9 mouse cellular contexts compared by ENCODE assay signal in the genomic region with DNA sequence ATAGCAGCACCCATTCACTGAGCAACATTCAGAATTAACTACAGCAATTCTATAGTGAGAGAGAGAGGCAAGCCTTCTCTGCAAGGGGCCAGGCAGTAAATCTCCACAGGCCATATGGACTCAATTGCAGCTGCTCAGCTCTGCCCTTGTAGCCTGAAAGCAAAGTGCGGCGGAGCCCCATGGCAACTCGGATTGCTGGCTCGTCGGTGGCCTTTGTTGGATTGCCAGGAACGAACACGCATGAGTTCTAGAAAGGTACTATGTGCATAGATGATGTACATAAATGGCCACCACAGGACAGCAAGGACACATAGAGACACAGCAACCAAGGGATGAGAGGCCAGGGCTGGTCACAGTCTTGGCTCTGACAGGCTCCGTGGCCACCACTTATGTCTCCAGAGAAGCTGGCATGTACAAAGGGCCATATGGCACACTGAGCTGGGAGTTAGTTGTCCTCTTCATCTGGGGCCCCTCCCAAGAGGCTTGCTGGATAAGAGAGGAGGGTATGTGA.
DNase-seq lines count a peak whose midpoint lies in the region; ATAC-seq and TF ChIP-seq lines count a peak whose summit lies in the region.
"Had no signal": no experiment of that assay in that cellular context is flagged by ENCODE, and none has a peak within 500 bp of the region (broad histone marks: within the 10 kb centered on the region; RNA-seq: fewer than 3 reads in every experiment).

No protein-coding gene starts in this region.

- H3K4me3 ChIP-seq in ES-Bruce4 (ENCODE audit: low read depth, low read length): no peak overlapping the region
- no peak overlapping the region for H3K4me3 ChIP-seq in embryonic facial prominence, embryonic 14.5 days (ENCODE audit: low read depth, low read length)

- no peaks in the 10 kb centered on the region for H3K27me3 ChIP-seq in ES-Bruce4 (ENCODE audit: control insufficient read depth, insufficient read depth, low read length, poor library complexity, severe bottlenecking)
- H3K27me3 ChIP-seq in embryonic facial prominence, embryonic 14.5 days (replicated peaks; ENCODE audit: control insufficient read depth, insufficient read depth, low read length): no peaks in the 10 kb centered on the region

- ATAC-seq in embryonic facial prominence, embryonic 14.5 days (ENCODE audit: low read depth): 0 out of 2 replicates have a peak, but pooled peaks have one; percentile 33

- DNase-seq in cerebellum, adult 11 months: peak; percentile 15
- peak; percentile 45 for DNase-seq in embryonic facial prominence, embryonic 14.5 days (ENCODE audit: low spot score)
- peak; percentile 85 for DNase-seq in mesoderm, embryonic 11.5 days (ENCODE audit: low read depth, low spot score)
- no peak for DNase-seq in heart, postnatal 4 days
- DNase-seq in gastrocnemius, postnatal 25 days: no peak
- no peak for DNase-seq in layer of hippocampus, postnatal 25 days (ENCODE audit: extremely low spot score in 1 of 2, low spot score in 1 of 2)
- DNase-seq in right cerebral cortex, postnatal 14 days: no peak
- DNase-seq: thymus, postnatal 4 days had no signal

- no peaks in the 10 kb centered on the region for H3K36me3 ChIP-seq in ES-Bruce4 (ENCODE audit: control insufficient read depth, insufficient read depth, low read length, poor library complexity, severe bottlenecking)
- H3K36me3 ChIP-seq in embryonic facial prominence, embryonic 14.5 days (ENCODE audit: control insufficient read depth, insufficient read depth, low read length): no peaks in the 10 kb centered on the region

- H3K27ac ChIP-seq in ES-Bruce4 (ENCODE audit: insufficient read depth, low read length): peak overlapping the region; percentile 66
- no peak overlapping the region for H3K27ac ChIP-seq in embryonic facial prominence, embryonic 14.5 days (replicated peaks; ENCODE audit: low read depth, low read length)

- no peak for TF ChIP-seq CTCF in ES-Bruce4 (IDR thresholded peaks at IDR 0.05; ENCODE audit: low read depth, low read length)

- no peak for TF ChIP-seq POLR2A in ES-Bruce4 (IDR thresholded peaks at IDR 0.05; ENCODE audit: insufficient read depth, low read length)

- peaks cover 6% of the 10 kb centered on the region for H3K4me1 ChIP-seq in ES-Bruce4 (ENCODE audit: control insufficient read depth, insufficient read depth, low read length)
- peaks cover 13% of the 10 kb centered on the region for H3K4me1 ChIP-seq in embryonic facial prominence, embryonic 14.5 days (ENCODE audit: control insufficient read depth, insufficient read depth, low read length)

- no peak overlapping the region for H3K9ac ChIP-seq in ES-Bruce4 (ENCODE audit: low read depth, poor library complexity, severe bottlenecking)
- H3K9ac ChIP-seq in embryonic facial prominence, embryonic 14.5 days (ENCODE audit: low read depth, low read length): no peak overlapping the region

- WGBS in embryonic facial prominence, embryonic 14.5 days: 44% methylated on average over 8 of the region's 8 CpGs

- TF ChIP-seq EP300 in ES-Bruce4 (IDR thresholded peaks at IDR 0.05; ENCODE audit: insufficient read depth, low read depth, low read length): no peak

- no peak overlapping the region for H3K4me2 ChIP-seq in embryonic facial prominence, embryonic 14.5 days (ENCODE audit: low read depth, low read length)

- no peaks in the 10 kb centered on the region for H3K9me3 ChIP-seq in ES-Bruce4 (replicated peaks; ENCODE audit: control insufficient read depth, insufficient read depth, low read length, poor library complexity, severe bottlenecking)
- no peaks in the 10 kb centered on the region for H3K9me3 ChIP-seq in embryonic facial prominence, embryonic 14.5 days (ENCODE audit: control insufficient read depth, low read length)

Comparison
In these comparisons a context has a peak if more than half of its experiments do, and no peak if none do; other contexts are left out.
1. DNase-seq: peak in cerebellum, adult 11 months (single experiment), embryonic facial prominence, embryonic 14.5 days (single experiment) and mesoderm, embryonic 11.5 days (single experiment); none in heart, postnatal 4 days (single experiment), gastrocnemius, postnatal 25 days (single experiment), layer of hippocampus, postnatal 25 days (0 of 2) and right cerebral cortex, postnatal 14 days (single experiment).